Mouse (Mus musculus) telencephalon, adult 2 months (tissue): Measurements from ENCODE around the gene Plxna4.
A peak's percentile ranks its signal among the peaks of the same experiment; 100 is the strongest.

Source experiments
- DNase-seq: peaks from one replicate; pipeline ENCODE4 v3.0.0-alpha.2; 2011; ENCODE audit warnings: low read depth, low spot score

Gene Plxna4

DNA sequence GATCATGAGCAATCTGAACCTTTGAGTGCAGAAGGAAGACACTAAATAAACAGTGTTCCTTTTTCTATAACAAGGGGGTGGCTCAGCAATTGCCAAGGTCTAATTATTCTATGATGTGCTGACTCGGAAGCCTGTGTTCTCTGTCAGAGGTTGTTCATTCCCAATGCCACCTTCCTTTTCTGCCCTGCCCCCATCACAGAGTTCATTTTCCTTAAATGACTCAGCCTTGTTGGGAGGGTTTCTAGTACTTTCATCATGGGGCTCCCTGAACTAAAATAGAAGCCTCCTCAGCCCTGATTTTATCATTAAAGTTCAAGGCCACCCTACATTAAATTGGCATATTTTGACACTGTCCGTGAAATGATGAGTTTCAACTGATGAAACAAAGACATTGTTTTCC is 242.0 kb downstream of the Plxna4 start:
- DNase-seq, result no peak

DNA sequence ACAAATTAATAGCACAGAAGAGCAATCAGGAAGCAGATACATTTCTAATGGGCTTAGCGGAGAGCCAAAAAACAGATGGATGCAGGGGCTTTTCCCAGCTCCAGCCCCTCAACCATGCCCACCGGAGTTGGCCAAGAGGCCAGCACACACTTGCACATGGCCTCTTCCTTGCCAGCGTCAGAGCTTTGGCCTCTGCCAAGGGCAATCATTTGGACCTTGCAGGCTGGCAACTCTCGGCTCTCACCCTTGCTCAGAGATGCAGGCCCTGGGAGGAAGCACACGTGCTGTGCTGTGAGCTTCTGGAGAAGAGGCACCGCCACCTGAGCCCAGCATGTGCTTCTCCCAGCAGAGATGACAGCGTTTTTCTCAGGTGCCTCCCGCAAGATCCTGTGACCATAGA is 245.3 kb downstream of the Plxna4 start:
- DNase-seq, result no peak

DNA sequence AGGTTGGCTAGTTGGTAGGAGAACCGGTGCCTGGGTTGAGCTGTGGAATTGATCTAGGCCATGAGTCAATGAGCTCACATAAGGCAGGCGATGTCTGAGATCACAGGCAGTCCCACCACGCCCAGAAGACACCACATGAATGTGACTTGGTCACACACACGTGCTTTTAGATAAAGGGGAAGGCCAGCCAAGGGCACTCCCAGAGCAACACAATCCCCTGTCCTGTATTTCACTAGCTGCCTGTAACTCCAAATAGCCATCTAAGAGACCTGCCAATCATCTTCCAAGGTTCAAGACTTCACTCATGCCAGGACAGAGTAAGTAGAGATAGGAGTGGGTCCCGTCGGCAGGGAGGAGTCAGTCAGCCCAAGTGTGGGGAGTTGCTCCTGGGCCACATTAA is 245.7 kb downstream of the Plxna4 start:
- no peak for DNase-seq

DNA sequence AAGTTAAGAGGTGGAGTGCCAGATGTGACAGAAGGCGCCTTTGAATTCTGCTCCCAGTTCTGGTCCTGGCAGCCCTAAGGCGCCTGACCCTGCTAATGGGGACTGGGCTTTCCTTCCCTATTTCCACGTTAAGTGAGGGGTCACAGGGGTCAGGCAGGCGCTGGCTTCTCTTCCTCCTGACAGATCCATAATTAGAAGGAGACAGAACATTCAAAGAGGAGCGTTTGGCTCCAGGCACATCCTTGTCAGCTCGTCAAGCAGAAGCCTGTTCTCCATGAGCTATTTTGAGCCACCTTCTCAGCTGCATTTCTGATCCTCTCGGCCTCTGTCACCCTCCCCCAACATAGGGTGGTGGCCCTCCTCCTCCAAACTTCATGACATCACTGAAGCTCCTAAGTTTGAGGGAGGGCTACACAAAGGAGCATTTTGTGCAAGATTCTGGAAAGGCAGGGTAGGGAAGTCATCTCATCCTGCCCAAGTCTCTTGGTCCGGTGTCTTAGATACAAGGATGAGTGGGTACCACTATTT is 249.5 kb downstream of the Plxna4 start:
- no peak for DNase-seq

DNA sequence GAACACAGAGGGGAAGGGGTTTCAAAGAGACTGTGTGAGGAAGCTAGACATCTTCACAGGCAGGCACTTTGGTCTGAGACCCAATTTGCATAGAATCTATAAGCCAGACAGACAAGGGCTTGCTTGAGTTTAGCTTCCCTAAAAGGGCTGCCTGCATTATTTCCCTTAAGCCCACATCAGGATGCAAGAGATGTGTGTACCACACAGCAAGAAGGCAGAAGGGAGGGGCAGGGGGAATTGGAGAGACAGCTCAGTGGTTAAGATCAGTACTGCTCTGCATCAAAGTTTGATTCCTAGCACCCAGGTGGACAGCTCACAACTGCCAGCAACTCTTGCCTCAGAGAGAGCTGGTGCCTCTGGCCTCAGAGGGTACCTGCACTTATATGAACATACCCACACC is 256.7 kb downstream of the Plxna4 start:
- DNase-seq, result no peak

DNA sequence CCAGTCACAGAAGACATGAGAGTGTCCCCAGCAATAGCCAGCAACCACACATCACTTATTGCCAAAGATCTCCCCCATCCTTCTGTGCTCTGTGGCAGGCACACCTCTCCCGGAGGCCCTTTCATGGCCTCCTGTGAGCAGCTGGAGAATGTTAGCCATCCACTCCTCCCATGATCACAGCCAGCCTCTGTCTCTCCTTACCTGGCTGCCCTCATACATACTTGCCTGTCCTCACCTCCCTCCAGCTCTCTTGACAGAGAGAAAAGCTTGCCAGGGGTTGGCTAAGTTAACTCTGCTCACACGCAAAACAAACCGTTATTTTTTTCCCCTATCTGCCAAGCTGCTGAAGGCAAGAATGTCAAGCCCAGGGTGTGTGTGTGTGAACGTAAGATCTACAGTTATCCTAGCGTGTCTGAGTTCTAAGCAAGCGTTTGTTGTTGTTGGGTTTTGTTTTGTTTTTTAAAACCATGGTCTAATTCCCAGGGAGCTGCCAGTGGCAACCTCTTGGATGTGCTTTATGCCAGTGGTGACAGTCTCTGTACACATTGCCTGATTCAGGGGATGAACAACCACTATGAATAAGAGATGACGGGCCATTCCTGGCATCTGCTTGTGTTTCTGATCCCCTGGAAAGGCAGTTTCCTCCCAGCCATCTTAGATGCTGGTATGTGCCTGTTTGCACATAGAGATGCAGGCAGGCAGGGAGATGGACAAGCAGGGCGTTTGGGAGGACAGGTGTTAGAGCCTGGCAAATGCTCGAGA is 257.8 kb downstream of the Plxna4 start:
- DNase-seq, result no peak

DNA sequence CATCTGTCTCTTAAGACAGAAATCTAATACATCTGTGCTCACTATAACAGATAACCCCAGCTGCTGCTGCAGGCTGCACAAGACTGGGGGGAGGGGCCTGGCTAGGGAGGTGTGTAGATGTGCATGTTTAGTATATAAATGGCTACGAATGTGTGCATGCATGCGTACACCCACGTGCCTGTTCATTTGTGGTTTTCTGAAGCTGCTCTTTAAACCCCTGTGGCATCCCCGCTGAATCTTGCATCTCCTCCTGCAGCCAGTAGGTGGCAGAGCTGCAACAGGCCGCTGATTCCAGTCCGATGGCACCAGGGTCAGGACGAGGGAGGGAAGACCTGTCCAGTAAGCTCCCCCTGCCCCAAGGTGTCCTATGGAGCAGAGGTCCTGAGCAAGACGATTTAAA is 260.0 kb downstream of the Plxna4 start:
- no peak for DNase-seq

DNA sequence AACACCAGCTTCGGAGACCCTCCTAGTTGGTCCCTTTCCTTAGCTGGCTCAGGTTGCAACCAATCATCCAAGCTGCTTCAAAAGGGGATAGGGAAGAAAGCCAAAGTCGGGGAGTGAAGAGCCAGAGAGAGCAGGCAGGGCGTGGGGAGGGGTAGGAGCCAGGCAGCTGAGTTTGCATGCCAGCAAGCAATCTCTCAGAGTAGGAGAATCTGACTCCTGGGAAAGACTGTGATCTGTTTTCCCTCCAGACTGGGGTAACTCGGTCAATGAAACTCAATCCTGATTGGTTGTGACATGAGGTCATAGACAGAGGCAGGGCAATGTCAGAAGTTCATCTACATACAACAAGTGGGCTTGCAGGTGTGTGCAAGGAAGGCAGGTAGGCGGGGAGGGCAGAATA is 260.8 kb downstream of the Plxna4 start:
- DNase-seq, result no peak

DNA sequence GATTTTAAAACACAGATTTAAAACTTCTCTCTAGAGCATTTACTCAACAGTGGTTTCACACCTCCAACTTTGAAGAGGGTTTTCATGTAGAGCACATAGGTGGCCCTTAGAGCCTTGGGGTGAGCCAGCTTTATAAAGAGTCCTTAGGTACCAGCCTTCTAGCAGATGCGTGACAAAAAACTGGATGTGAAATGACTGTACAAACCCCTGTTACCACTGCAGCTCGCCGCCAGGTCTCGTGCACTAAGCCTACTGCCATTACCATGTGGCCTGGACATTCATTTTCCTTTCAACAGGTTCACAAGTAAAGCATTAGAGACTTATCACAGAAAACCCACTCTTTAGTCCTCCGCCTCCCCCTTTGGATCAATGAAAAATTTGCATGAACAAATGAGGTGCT is 261.6 kb downstream of the Plxna4 start:
- DNase-seq, result no peak

DNA sequence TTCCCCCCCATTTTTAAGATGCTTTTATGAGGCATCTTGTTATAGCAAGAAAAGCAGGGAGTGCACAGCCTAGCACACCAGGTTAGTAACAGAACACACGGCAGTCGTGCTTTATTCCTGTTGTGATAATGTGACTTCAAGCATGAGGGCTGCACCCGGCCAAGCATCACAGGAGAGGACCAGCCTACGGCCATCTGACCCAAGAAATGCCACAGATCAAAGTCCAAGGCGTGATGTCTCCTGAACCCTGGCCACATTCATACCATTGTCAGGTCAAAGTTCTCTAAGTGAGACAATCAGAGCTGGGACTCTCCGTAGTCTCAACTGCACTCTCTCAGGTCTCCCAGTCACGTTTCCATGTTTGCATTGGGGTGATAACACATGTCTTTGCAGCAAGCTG is 262.1 kb downstream of the Plxna4 start:
- no peak for DNase-seq

DNA sequence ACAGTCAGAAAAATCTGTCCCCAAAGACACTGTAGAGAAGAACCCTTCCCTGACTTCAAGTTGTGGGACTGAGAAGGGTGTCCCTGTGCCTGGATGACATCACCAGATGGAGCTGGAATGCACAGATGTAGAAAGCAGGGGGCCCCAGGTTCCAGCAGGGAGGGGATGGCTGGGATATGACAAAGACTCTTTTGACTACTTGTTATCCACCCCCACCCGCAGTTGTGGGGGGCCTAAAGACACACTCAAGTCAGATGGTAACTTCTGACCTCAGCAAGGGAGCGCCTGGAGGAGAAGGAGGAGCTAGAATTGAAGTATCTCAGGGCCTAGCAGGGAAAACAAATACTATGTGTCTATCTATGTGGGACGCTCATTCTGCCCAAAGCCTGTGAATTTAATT is 266.8 kb downstream of the Plxna4 start:
- DNase-seq, result no peak

DNA sequence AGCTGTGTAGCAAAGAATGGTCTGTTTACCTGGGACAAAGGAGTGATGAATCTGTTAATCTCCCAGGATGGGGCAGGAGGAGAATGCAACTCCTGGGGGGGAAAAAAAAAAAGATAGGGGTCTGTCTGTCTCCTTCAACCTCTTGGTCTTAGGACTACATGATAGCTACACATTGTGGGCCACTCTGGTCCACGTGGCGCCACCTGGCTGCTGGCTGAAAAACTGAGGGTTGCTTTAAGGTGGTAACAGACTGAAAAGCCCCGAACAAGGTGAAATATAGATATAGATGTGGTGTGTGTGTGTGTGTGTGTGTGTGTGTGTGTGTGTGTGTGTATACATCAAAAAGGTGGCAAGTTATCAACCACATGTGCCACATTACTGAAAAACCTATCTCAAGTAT is 267.7 kb downstream of the Plxna4 start:
- DNase-seq, result no peak

DNA sequence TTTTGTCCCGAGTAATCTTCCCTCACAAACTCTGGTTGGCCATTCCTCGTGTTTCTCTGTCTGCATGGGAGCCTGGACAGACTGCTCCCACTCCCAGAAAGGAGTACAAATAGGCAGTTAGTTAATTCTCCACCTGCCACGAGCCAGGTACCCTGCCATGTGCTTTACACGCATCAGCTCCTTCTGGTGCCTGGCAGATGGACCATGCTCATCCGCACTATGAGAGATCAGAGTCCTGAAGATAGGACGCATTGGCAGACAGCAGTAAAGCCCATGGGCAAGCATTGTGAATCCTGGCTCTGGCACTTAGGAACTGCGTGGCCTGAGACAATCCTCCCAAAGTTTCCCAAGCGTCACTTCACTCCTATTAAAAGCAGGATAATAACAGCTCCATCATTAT is 270.5 kb downstream of the Plxna4 start:
- DNase-seq, result no peak

DNA sequence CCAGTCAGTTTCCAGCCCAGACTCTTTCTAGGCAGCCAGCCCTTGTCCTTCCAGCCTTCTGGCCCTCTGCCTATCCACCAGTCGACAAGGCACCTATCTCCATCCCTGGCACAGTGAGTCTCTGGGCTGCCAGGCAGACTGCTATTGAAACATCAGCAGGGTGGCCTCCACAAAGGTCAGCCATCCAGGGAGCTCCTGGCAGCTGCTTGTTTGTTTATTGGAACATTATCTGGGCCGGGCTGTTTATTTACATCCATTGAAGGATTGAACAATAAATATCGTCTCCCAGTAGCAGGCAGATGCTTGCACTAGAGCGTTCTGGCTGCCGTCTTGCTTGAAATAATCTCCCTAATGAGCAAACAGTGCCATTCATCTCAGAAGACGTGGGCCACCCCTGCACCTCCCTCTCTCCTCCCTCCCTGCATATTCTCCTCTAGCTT is 273.0 kb downstream of the Plxna4 start:
- no peak for DNase-seq

DNA sequence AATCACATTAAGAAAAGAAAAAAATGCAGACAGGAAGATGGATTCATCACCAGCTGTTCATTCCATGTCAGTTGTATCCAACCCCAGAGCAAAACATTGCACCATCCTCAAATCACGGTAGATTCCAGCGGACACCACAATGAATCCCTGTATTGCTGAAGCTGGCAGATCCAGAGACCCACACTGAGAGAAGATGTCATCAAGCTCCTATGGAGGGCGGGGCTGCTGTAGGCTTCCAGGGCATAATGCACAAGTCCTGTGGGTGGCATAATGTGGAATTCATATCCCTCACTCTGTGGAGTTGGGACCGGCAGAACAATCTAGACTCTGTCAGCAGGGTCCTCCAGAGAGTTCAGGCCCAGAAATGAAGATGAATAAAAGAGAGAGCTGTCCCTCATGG is 278.8 kb downstream of the Plxna4 start:
- DNase-seq, result no peak

DNA sequence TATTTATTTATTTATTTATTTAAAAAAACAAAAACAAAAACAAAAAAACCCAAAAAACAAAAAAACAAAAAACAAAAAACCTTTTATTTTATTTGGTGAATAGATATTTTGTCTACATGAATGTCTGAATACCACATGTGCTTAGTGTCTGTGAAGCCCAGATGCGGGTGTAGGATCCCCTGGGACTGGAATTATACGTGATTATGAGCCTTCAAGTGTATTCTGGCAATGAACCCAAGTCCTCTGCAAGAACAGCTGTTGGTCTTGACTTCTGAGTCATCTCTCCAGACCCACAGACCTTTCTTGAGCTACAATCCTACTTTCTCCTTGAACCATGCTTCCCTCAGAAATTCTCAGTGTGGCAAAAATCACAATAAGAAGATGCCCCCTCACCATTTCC is 287.4 kb downstream of the Plxna4 start:
- no peak for DNase-seq

DNA sequence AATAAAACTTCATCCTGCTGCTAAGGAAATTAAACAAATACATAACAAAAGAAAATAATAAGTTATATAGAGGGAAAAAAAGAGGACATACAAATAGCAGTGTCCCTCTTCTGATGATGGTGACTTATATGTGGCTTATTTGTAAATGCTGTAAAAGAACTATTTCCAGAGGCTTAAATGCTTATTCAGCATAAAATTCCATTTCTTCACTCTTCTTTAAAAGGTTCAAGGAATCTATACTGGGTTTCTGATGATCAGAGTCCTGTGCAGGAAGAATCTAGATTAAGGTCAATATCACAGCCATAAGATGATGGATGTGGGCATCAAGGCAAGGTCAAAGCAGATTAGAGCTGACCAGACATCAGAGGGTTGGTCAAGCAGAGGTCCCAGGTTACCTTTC is 306.5 kb downstream of the Plxna4 start:
- DNase-seq, result no peak

DNA sequence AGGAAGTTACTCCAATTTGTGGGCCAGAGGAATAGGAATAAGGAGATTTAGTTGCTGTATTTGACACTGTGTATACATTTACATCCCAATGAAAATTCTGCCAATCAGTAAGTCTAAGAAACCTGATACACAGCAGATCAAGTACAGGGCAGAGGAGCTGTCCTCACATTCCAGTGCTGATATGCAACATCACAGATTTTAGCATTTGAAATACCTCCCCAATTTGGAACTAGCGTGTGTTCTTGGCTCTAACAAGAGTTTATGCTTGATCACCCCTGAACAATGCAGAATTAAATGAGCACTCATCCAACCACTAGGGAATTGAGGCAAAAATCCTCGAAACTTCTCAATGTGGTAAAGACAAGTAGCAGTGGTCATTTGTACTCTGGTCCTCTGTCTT is 307.3 kb downstream of the Plxna4 start:
- no peak for DNase-seq

DNA sequence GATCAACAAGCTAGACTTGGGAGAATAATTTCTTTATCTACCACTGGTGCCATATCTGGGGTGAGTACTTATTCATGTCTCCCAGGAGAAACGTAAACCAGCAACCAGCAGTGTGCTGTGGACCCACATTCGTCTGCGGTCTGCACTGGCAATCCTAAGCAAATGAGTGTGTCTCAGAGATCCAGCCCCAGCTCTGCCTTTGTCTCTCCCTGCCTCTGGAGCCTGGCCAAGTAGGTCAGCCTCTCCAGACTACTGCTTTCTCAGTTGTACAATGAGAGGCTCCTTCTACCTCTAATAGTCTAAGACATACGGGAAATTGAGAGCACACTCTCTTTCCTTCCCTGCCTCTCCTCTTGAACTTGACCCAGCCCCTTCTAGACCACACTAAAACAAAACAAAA is 316.5 kb downstream of the Plxna4 start:
- DNase-seq, result no peak

DNA sequence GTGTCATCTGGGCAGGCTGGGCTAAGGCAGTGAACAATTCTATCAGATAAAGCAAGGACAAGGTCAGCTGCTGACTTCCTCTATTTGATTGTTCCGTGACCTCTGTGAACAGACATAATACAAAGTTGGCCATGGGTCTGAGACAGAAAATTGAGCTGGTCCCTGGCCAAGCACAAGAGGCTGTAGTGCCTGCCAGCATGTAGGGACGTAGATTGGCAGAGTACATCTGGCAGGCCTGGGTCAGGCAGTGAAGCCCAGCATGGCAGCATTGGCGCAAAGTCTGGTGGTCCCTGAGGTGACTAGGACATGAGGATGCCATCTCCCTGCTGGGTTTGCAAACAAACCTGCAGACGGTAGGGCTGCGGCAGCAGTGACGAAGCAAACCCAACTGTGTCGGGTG is 321.9 kb downstream of the Plxna4 start:
- no peak for DNase-seq

DNA sequence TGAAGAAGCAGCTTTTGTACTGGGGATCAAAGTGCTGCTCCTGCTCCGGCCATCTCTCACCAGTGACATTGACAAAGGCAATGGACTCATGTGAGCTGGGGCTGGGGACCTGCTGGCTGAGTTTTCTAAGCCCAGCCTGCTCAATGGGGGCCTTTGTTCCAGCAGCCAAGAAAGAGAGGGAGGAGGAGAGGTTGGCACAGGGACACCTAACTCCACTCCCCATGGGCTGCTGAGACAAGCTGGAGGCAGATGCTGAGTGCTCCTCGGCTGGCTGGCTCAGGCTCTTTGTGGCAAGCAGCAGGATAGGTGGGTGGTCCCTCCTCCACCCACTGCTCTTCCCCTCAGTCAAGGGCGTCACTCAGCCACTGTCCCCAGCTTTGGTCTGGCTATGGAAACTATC is 326.7 kb downstream of the Plxna4 start:
- peak; percentile 23 for DNase-seq

DNA sequence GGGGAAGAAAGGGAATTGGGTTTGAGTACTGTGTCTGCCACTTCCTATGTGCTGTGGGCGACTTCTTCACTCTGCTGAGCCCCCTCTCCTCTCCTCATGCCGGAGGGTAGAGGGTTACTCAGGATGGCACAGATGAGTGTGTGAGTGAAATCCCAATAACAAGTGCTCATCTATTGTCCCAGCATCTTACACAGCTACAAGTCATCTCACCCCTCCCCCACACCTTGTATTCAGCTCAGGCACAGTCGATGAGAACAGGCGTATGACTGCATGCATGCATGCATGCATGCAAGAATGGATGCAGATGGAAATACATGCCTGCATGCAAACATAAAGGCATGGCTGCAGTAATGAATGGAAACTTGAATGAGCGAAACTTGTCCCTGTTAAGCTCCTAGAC is 327.7 kb downstream of the Plxna4 start:
- DNase-seq, result no peak

DNA sequence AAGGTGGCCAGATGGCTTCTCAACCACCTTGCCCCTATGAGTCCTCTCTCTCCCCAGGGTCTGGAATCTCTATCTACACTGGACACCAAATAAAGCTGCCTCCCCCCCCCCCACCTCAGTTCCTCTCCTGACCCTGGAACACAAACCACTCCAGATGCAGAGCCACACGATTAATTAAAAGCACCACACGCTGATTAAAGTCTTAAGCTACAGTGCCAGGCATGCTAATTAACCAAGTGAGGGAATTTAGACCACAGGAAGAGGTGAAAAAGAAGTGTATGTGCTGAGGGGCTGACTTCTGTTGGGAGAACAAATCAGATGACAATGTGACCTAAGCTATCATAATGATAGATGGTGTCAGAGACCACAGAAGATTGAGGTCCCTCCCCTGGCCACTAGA is 332.8 kb downstream of the Plxna4 start:
- DNase-seq, result no peak

DNA sequence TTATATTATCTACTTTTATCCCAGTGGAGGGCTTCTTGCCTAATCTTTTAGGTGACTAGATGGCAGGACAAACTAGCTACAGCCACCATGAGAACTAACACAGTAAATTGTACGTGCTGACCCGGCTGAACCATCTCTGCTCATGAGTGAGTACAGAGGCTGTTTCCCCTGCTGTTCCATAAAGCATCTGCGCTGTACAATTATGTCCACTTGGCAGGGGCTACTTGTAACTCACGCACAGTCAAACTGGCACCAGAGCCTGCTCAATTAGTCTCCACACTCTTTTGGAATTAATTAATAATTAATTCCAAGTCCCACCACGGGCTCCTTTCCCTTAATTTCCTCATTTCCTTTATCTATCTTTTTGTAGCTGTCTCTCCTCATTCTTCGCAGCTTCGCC is 335.8 kb downstream of the Plxna4 start:
- no peak for DNase-seq
